Mouse (Mus musculus): ENCODE measurements around the gene Igsf11.

DNA sequence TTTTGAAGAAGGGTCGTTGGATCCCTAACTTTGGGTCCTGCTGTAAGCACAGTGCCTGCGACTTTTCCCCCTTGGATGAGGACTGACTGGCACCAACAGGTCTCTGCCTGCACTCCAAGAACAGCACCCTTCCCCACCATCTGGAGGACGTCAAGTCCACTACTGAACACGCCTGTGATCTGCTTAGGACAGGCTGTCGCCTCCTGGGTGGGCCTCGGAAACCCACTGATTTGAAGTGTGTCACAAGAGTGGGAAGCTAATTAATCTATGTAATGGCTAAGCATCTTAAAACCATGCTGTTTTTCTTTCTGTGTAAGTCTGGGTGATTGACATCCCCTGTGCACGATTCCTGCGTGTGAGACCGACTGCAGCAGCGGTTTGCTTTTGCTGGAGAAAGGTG lies 13.4 kb downstream of the Igsf11 start:
- TF ChIP-seq CTCF (IDR thresholded peaks at IDR 0.05; ENCODE audit: low read depth, low read length) (no peak), POLR2A (IDR thresholded peaks at IDR 0.05; ENCODE audit: extremely low read depth, insufficient read depth, low read length) (no peak)

Measured in liver, adult 2 months (tissue).